In the genomic region with DNA sequence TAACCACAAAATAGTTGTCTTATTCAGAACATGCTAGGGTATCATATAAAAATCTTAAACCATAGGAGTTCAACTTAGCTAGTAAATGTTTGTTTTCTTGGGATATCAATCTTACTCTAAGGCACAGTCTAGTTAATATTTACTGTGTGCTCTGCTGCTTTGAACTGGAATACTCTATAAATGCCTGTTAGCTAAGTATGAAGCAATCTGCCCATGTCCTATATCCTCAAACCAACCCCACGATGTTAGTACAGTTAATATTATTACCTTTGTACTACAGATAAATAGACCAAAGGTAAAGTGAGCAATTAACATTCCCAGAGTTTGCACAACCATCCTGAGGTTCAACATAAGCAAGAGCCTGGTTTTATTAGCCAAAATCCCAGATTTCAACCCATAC, we compare ENCODE assay signal across 14 mouse cellular contexts.
"Had no signal": no experiment of that assay in that cellular context is flagged by ENCODE, and none has a peak within 500 bp of the region (broad histone marks: within the 10 kb centered on the region; RNA-seq: fewer than 3 reads in every experiment).

No protein-coding gene starts in this region.

- H3K4me2 ChIP-seq: limb, embryonic 13.5 days; liver, embryonic 12.5 days; lung, embryonic 14.5 days; neural tube, embryonic 12.5 days; stomach, embryonic 15.5 days had no signal

- ATAC-seq: hindbrain, embryonic 16.5 days; inflammation-experienced regulatory T-cells, adult 6 months; liver, embryonic 12.5 days had no signal

- DNase-seq: left cerebral cortex, postnatal 4 days; lung, embryonic 14.5 days; lung, postnatal 10 days; lung, postnatal 4 days; midbrain, embryonic 14.5 days; spleen, adult 18-20 months; thymus, postnatal 4 days had no signal

- H3K9me3 ChIP-seq: limb, embryonic 13.5 days; liver, embryonic 12.5 days; midbrain, embryonic 10.5 days; neural tube, embryonic 12.5 days; stomach, embryonic 15.5 days had no signal

- H3K4me1 ChIP-seq: limb, embryonic 13.5 days; liver, embryonic 12.5 days; midbrain, embryonic 10.5 days; neural tube, embryonic 12.5 days; stomach, embryonic 15.5 days had no signal

- H3K27ac ChIP-seq: limb, embryonic 13.5 days; liver, embryonic 12.5 days; midbrain, embryonic 10.5 days; neural tube, embryonic 12.5 days; stomach, embryonic 15.5 days had no signal

- H3K36me3 ChIP-seq: limb, embryonic 13.5 days; liver, embryonic 12.5 days; midbrain, embryonic 10.5 days; neural tube, embryonic 12.5 days; stomach, embryonic 15.5 days had no signal

- H3K9ac ChIP-seq: limb, embryonic 13.5 days; liver, embryonic 12.5 days; lung, embryonic 14.5 days; neural tube, embryonic 12.5 days; stomach, embryonic 15.5 days had no signal

- H3K4me3 ChIP-seq: limb, embryonic 13.5 days; liver, embryonic 12.5 days; midbrain, embryonic 10.5 days; neural tube, embryonic 12.5 days; stomach, embryonic 15.5 days had no signal

- H3K27me3 ChIP-seq: limb, embryonic 13.5 days; liver, embryonic 12.5 days; neural tube, embryonic 12.5 days; stomach, embryonic 15.5 days had no signal
